Mouse (Mus musculus) retina, embryonic 14.5 days (tissue): ENCODE results near the gene Olfr1019.
A peak's percentile ranks its signal among the peaks of the same experiment; 100 is the strongest.

Experiments used
- DNase-seq: peaks from one replicate; pipeline ENCODE4 v3.0.0-alpha.2; 2015; ENCODE audit warnings: low spot score

Gene Olfr1019

DNA sequence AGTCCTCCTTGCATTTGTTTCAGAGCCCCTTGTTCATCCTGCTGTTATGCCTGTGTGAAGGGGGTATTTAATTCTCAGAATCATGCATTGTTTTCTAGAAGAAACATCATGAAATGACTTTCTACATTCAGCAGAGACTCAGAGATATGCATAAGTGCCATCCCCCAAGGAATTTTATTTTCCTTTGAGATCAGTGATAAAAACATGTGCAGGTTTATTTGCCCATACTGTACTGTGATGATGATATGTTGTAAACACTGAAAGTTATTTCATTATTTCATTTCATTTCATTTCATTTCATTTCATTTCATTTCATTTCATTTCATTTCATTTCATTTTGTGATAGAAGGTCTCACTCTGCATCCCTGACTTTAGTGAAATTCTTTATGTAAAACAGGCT is at the start of gene Olfr1019:
TSS of gene Olfr1019 (minus strand) at position 101 of the 400 bp plus-strand sequence.
- no peak for DNase-seq

DNA sequence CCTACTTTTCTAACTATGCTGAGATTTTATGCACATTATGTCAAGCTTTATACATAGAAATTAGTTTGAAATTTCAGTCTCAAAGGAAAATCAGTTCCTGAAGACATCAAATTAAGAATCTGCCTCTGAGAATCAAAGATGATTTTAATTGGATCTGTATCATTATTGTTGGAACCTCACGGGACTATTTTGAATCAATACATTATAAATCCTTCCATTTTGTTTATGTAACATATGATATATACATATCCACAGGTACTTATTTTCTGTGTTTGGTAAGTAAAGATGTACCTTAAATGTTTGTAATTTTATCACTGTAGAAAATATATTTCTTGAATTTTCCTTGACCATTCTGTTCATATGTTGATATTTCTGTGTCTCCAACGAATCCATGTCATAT is 40.1 kb upstream of the Olfr1019 start, which contains the start of gene Olfr1023:
TSS of gene Olfr1023 (plus strand) at position 301 of the 400 bp plus-strand sequence.
- DNase-seq, result no peak

DNA sequence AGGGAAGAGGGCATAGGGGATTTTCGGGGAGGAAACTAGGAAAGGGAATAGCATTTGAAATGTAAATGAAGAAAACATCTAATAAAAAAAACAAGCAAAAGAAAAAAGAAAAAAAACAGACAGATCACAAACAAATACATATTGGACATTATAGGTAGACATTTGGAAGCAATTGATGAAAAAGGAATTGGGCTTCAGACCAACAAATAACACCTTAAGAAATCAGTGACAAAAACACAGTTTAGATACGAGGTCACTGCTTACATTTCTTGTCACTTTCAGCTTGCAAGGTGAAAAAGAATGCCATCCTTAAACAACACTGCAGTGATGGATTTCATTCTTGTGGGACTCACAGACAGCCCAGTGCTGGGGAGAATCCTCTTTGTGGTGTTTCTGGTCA is 23.0 kb upstream of the Olfr1019 start, which contains the start of gene Olfr1022:
TSS of gene Olfr1022 (plus strand) at position 301 of the 400 bp plus-strand sequence.
- no peak for DNase-seq

DNA sequence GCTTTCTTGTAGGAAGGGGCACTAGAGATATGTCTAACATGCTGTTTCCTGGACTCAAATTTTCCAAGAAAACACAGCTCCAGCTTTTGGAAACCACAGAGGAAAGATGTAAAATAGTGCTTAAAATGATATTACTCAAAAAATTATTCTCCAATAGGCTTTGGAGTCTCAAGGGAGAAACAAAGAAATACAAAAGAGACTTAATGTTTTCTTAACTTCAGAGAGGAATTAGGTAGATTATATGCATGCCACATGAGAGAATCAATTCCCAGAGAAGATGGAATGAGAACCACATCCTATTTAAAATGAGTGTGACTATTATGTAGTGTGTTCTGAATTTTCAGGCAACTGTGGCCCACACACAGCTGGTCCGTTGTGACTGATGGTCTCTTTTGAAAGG is 1.4 kb upstream of the Olfr1019 start, which contains the start of gene Olfr1020:
TSS of gene Olfr1020 (plus strand) at position 301 of the 400 bp plus-strand sequence.
- no peak for DNase-seq

DNA sequence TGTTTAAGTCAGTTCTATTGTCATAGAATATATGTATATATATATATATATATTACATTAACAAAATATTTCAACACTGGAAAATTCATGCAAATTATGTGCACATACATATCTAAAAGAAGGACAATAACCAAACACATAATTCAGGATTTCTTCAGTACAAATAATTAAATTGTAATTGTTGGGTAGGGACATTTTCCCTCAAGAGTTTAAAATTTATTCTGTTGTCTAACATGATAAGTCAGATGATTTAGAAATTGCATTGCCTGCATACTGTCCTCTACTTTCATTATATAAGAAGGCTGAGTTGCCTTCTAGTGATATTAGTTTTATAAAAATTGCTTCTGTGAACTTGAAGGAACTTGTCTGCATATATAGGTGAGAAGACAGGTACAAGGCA is 27.1 kb downstream of the Olfr1019 start, which contains the start of gene Olfr1018:
TSS of gene Olfr1018 (plus strand) at position 301 of the 400 bp plus-strand sequence.
- DNase-seq, result no peak

- no peak for DNase-seq
These were observed 40.8 kb downstream of the Olfr1019 start for GRCm38 (mm10) chr2:85804501-85804900.

GRCm38 (mm10) chr2:85802444-85802843 is 42.8 kb downstream of the Olfr1019 start, which contains the start of gene Olfr1016:
Gene Olfr1016 (minus strand): TSS chr2:85802544.
- no peak for DNase-seq

- DNase-seq, result peak; percentile 62
These were observed 53.0 kb downstream of the Olfr1019 start for GRCm38 (mm10) chr2:85792331-85792730.
